Mouse (Mus musculus) kidney, postnatal 4 days (tissue): Measurements from ENCODE around the gene Mon1a.

ENCODE experiments used
- DNase-seq, 2 experiments: peaks; one replicate each; pipeline ENCODE4 v3.0.0; 2021; ENCODE audit warnings: mixed read lengths in 2 of 2

The Mon1a gene

DNA sequence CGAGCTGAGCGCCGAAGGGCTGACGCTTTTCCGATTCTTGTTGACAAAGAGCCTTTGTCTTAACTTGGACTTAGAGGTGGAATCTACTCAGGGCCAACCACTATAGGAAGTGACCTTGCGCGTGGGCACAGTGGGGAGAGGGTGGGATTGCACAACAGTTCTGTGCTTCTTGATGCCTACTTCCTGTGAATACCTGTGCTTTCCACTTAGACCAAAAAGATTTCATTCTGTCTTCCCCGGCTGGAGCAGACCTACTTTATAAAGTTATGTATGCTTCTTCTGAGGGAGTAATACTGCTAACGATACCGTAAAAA lies 61.9 kb downstream of the Mon1a start, which contains the start of gene Traip:
TSS of gene Traip (plus strand) at position 215 of the 314 bp plus-strand sequence.
- no peak for DNase-seq

DNA sequence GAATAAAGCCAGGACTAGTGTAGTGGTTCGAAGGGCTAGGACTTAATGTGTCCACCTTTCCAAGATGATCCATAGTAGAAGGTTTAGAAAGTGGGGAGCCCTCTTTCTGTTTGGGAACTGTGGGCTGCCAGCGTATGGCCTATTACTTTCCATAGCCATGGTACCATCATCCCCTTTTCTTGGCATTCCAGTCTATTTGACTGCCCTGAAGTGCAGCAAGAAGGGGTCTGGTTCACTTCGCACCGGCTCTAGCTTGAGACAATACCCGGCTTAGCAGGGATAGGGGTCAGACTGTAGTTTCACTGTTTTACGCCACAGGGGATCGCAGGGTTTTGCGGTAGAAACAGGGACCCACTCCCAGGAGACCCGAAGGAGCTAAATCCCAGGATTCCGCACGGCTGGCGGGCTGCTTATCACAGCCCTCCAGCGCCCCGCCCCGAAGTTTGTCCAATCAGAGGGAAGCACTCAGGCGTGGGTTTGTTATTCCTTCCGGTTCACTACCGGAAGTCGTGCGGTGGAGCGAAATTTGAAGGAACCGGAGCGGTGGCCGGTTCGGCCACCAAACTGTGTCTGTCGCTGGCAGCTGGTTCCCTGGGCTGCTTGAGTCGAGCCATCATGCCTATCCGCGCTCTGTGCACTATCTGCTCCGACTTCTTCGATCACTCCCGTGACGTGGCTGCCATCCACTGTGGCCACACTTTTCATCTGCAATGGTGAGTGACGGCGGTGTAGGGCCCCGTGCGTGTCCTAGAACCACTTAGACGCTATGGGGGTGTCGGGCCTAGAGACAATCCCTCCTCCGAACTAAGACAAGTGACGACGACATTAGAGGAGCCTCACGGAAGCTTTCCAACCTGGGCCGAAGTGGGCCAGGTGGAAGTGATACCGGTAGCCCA lies 62.8 kb downstream of the Mon1a start:
- DNase-seq = peak; percentile 96 to 97
